Mouse (Mus musculus): Measurements from ENCODE around the gene Fxyd3. TPM values are rescaled to one million over a fixed set of nuclear protein-coding genes. Genes with fewer than 3 reads are reported as not detected.

Fxyd3 gene
- polyA plus RNA-seq, 1 experiment from 2014 or later = 0.43 TPM

DNA sequence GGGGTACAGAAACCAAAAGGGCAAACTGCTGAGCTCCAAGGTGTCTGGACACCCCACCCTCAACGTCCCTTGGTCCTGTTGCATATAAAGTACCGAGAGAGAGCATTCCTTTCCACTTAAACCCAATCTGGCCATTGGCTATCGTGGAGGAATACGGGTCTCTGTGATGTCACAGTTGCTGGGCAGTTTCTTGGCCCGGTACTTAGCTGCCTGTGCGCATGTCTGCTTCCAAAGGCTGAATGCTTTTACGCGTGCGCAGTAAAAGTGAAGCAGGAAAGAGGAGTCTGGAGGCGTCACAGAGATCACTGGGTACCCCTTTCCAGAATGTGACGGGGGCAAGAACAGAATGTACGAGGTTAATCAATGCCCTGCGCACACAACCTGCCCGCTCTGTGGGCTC, 7.0 kb downstream of the Fxyd3 start:
- Histone ChIP-seq H3K4me2 (ENCODE audit: low read length) (no peak overlapping the region), H3K36me3 (ENCODE audit: control insufficient read depth, insufficient read depth, low read length) (no peaks in the 10 kb centered on the region), H3K4me1 (ENCODE audit: control insufficient read depth, insufficient read depth, low read depth, low read length) (peaks cover 4% of the 10 kb centered on the region; the same call in 1 of the 2 replicates), H3K4me3 (ENCODE audit: low read length) (no peak overlapping the region), H3K9me3 (ENCODE audit: control insufficient read depth, low read length) (no peaks in the 10 kb centered on the region), H3K27me3 (replicated peaks; ENCODE audit: control insufficient read depth, insufficient read depth, low read length) (no peaks in the 10 kb centered on the region), H3K27ac (ENCODE audit: low read depth, low read length) (no peak overlapping the region), H3K9ac (ENCODE audit: low read depth, low read length) (no peak overlapping the region)
- ATAC-seq = no peak
- 87% methylated on average over 14 of the region's 14 CpGs for WGBS

DNA sequence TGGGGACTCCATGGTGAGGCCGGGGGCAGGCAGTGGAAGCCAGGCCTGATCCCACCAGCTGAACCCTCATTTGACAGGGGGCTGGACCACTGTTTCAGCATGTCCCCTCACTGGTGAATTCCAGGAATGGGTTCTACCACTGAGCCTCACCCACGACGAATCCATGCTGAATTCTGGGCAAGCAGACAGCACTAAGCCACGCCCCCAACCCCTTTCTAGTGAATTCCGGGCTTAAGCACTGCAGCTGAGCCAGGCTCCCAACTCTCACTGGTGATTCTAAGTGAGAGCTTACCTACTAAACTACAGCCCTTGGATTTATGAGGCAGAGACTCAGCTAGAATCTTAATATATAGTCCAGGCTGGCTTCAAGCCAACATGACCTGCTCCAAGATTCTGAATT, 8.7 kb downstream of the Fxyd3 start:
- WGBS = 40% methylated on average over 5 of the region's 5 CpGs
- no peaks in the 10 kb centered on the region for H3K27me3 ChIP-seq (replicated peaks; ENCODE audit: control insufficient read depth, insufficient read depth, low read length)
- peak; percentile 45; the same call in 1 of the 2 replicates for ATAC-seq
- no peak overlapping the region for H3K4me3 ChIP-seq (ENCODE audit: low read length)
- no peaks in the 10 kb centered on the region for H3K36me3 ChIP-seq (ENCODE audit: control insufficient read depth, insufficient read depth, low read length)
- H3K4me2 ChIP-seq (ENCODE audit: low read length) = no peak overlapping the region
- no peak overlapping the region for H3K9ac ChIP-seq (ENCODE audit: low read depth, low read length)
- no peaks in the 10 kb centered on the region for H3K9me3 ChIP-seq (ENCODE audit: control insufficient read depth, low read length)
- H3K27ac ChIP-seq (ENCODE audit: low read depth, low read length) = no peak overlapping the region
- H3K4me1 ChIP-seq (ENCODE audit: control insufficient read depth, insufficient read depth, low read depth, low read length) = peaks cover 4% of the 10 kb centered on the region; the same call in 1 of the 2 replicates

DNA sequence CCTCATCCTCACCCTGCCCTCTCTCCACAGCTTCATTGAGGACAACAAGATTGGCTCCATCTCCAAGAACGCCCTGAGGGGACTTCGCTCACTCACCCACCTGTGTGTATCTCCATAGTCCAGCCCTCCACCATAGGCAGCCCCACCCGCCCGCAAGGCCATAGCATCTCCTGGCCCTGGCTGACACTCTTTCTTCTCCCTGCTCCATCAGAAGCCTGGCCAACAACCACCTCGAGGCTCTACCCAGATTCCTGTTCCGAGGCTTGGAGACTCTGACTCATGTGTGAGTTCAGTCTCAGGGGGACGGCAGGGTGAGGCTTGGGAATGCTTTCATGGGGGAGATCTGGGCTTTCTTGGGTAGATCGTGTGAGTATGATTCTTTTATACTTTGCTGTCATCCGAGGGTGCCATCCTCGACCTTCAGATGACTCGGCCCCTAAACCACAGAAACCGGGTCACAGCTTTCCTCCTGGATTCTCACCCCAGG, 13.4 kb downstream of the Fxyd3 start:
- Histone ChIP-seq H3K27me3 (replicated peaks; ENCODE audit: control insufficient read depth, insufficient read depth, low read length) (no peaks in the 10 kb centered on the region), H3K36me3 (ENCODE audit: control insufficient read depth, insufficient read depth, low read length) (no peaks in the 10 kb centered on the region), H3K4me3 (ENCODE audit: low read length) (no peak overlapping the region), H3K9me3 (ENCODE audit: control insufficient read depth, low read length) (no peaks in the 10 kb centered on the region), H3K27ac (ENCODE audit: low read depth, low read length) (no peak overlapping the region), H3K9ac (ENCODE audit: low read depth, low read length) (no peak overlapping the region), H3K4me1 (ENCODE audit: control insufficient read depth, insufficient read depth, low read depth, low read length) (peaks cover 4% of the 10 kb centered on the region; the same call in 1 of the 2 replicates), H3K4me2 (ENCODE audit: low read length) (no peak overlapping the region)
- no peak for ATAC-seq
- WGBS = 84% methylated on average over 12 of the region's 12 CpGs

DNA sequence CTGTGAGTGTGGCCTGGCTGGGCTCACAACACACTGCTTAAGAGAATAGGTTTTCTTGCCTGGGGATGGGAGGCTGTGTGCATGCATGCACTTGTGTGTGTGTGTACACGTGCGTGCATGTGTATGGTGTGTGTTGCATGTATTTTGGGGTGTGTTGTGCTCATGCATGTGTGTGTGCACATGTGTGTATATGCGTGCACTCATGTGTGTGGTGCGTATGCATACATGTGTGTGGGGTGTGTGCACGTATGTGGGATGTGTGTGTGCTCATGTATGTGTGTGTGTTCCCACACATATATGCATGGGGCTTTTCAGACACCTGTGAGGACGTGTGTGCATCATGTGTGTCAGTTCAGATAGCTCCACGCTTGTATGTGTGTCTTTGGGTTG, 15.9 kb downstream of the Fxyd3 start:
- Histone ChIP-seq H3K27me3 (replicated peaks; ENCODE audit: control insufficient read depth, insufficient read depth, low read length) (no peaks in the 10 kb centered on the region), H3K9ac (ENCODE audit: low read depth, low read length) (no peak overlapping the region), H3K4me1 (ENCODE audit: control insufficient read depth, insufficient read depth, low read depth, low read length) (no peaks in the 10 kb centered on the region), H3K27ac (ENCODE audit: low read depth, low read length) (no peak overlapping the region), H3K36me3 (ENCODE audit: control insufficient read depth, insufficient read depth, low read length) (no peaks in the 10 kb centered on the region), H3K4me2 (ENCODE audit: low read length) (no peak overlapping the region), H3K9me3 (ENCODE audit: control insufficient read depth, low read length) (no peaks in the 10 kb centered on the region), H3K4me3 (ENCODE audit: low read length) (no peak overlapping the region)
- WGBS = 90% methylated on average over 7 of the region's 7 CpGs
- no peak for ATAC-seq

DNA sequence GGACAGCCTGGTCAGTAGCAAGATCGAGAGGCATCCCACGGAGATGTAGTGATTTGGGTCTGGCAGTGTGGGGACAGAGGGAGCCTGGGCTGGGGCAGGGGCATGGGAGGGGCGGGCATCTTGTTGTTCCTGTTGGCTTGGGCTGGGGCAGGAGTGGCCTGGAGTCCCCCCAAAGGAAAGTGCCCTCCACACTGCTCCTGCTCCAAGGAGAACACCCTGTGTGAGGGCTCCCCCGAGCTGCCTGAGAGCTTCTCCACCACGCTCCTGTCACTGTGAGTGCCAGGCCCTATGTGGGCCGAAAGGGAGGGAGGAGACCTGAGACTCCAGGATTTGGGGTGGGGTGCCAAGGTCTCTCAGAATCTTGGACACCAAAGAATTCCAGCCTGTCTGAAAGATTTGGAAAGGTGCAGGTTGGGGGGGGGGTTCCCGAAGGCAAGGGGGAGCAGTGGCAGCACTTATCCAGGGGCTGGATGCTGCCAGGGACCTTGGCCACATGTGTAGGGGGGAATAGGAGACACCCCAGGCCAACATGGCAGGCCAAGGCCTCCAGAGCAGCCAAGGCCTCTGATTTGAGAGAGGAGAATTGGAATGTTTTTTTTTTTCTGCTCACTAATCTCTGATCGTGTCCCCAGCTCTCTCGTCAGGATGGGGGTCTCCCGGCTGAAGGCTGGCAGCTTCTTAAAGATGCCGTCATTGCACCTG, 16.4 kb downstream of the Fxyd3 start:
- 64% methylated on average over 11 of the region's 11 CpGs for WGBS
- Histone ChIP-seq H3K4me3 (ENCODE audit: low read length) (no peak overlapping the region), H3K36me3 (ENCODE audit: control insufficient read depth, insufficient read depth, low read length) (no peaks in the 10 kb centered on the region), H3K4me2 (ENCODE audit: low read length) (no peak overlapping the region), H3K27me3 (replicated peaks; ENCODE audit: control insufficient read depth, insufficient read depth, low read length) (no peaks in the 10 kb centered on the region), H3K27ac (ENCODE audit: low read depth, low read length) (no peak overlapping the region), H3K9ac (ENCODE audit: low read depth, low read length) (no peak overlapping the region), H3K9me3 (ENCODE audit: control insufficient read depth, low read length) (no peaks in the 10 kb centered on the region), H3K4me1 (ENCODE audit: control insufficient read depth, insufficient read depth, low read depth, low read length) (no peaks in the 10 kb centered on the region)
- no peak for ATAC-seq

DNA sequence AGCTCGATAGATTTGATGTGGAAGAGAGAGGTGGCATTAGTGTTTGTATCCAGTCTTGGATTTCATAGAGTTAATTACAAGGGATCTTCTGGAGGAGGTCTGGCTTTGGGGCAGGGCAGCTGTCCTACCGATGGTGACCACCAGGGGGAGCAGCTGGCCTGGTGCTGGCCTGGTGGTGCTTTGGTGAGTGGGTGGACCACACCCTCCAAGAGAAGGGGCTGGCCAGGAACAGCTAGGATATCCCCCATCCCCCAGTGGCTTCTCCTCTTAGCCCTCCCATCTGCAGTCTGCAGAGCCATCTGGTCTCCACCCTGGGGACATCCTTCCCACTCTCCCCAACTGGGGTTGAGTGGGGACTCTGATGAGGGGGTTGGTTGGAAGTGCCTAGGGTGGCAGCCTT, 17.4 kb downstream of the Fxyd3 start, which contains the start of gene Lgi4:
Gene Lgi4, plus strand, starts transcription at position 235 of the 400 bp plus-strand sequence.
- no peaks in the 10 kb centered on the region for H3K4me1 ChIP-seq (ENCODE audit: control insufficient read depth, insufficient read depth, low read depth, low read length)
- H3K9ac ChIP-seq (ENCODE audit: low read depth, low read length) = no peak within 1 kb of the TSS
- 10% methylated on average over 2 of the region's 2 CpGs for WGBS
- no peak within 1 kb of the TSS for H3K4me3 ChIP-seq (ENCODE audit: low read length)
- H3K36me3 ChIP-seq (ENCODE audit: control insufficient read depth, insufficient read depth, low read length) = no peaks in the 10 kb centered on the region
- peak; percentile 55 for ATAC-seq
- H3K27ac ChIP-seq (ENCODE audit: low read depth, low read length) = no peak within 1 kb of the TSS
- no peaks in the 10 kb centered on the region for H3K9me3 ChIP-seq (ENCODE audit: control insufficient read depth, low read length)
- peaks cover 6% of the 10 kb centered on the region; the same call in 1 of the 2 replicates for H3K27me3 ChIP-seq (replicated peaks; ENCODE audit: control insufficient read depth, insufficient read depth, low read length)
- no peak within 1 kb of the TSS for H3K4me2 ChIP-seq (ENCODE audit: low read length)

DNA sequence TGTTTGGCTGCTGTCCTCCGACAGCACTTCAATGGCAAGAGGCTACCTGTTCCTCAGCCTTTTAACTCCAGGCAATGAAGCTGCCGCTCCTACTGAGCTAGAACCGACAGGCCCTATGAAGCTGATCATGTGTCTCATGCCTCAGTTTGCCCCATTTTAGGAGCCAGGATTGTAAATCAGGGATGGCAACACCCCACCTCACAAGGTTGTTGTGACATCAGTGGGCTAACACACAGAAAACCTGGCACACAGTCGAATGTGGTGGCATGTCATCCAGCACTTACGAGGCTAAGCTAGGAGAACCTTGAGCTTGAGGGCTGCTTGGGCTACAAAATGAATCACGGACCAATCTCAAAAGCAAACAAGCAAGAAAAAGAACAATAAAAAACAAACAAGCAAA, 18.3 kb downstream of the Fxyd3 start:
- H3K36me3 ChIP-seq (ENCODE audit: control insufficient read depth, insufficient read depth, low read length) = no peaks in the 10 kb centered on the region
- H3K27me3 ChIP-seq (replicated peaks; ENCODE audit: control insufficient read depth, insufficient read depth, low read length) = peaks cover 6% of the 10 kb centered on the region; the same call in 1 of the 2 replicates
- whole genome bisulfite sequencing = 87% methylated on average over 6 of the region's 6 CpGs
- ATAC-seq = no peak
- no peak overlapping the region for H3K9ac ChIP-seq (ENCODE audit: low read depth, low read length)
- no peaks in the 10 kb centered on the region for H3K4me1 ChIP-seq (ENCODE audit: control insufficient read depth, insufficient read depth, low read depth, low read length)
- no peaks in the 10 kb centered on the region for H3K9me3 ChIP-seq (ENCODE audit: control insufficient read depth, low read length)
- no peak overlapping the region for H3K4me3 ChIP-seq (ENCODE audit: low read length)
- no peak overlapping the region for H3K27ac ChIP-seq (ENCODE audit: low read depth, low read length)
- no peak overlapping the region for H3K4me2 ChIP-seq (ENCODE audit: low read length)

DNA sequence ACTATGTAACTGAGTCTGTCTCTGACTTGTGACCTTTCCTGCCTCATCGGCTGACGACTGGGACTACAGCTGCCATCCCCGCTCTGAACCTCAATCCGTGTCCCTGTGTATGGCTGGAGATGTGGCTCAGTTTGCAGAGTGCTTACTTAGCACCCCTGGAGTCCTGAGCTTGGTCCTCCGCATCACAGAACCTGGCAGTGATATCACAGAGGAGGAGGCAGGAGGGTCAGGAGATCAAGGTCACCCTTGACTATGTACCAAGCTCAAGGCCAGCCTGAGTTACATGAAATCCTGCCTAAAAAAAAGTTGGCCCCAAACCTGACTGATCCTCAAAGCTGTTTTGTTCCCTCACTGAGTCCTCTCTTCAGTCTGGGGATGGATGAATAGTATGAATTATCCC, 18.8 kb downstream of the Fxyd3 start:
- no peak overlapping the region for H3K27ac ChIP-seq (ENCODE audit: low read depth, low read length)
- H3K4me3 ChIP-seq (ENCODE audit: low read length) = no peak overlapping the region
- no peak overlapping the region for H3K4me2 ChIP-seq (ENCODE audit: low read length)
- H3K9ac ChIP-seq (ENCODE audit: low read depth, low read length) = no peak overlapping the region
- H3K4me1 ChIP-seq (ENCODE audit: control insufficient read depth, insufficient read depth, low read depth, low read length) = peaks cover 3% of the 10 kb centered on the region
- H3K9me3 ChIP-seq (ENCODE audit: control insufficient read depth, low read length) = no peaks in the 10 kb centered on the region
- WGBS = 73% methylated on average over 5 of the region's 5 CpGs
- H3K36me3 ChIP-seq (ENCODE audit: control insufficient read depth, insufficient read depth, low read length) = no peaks in the 10 kb centered on the region
- ATAC-seq = no peak
- H3K27me3 ChIP-seq (replicated peaks; ENCODE audit: control insufficient read depth, insufficient read depth, low read length) = peaks cover 9% of the 10 kb centered on the region

DNA sequence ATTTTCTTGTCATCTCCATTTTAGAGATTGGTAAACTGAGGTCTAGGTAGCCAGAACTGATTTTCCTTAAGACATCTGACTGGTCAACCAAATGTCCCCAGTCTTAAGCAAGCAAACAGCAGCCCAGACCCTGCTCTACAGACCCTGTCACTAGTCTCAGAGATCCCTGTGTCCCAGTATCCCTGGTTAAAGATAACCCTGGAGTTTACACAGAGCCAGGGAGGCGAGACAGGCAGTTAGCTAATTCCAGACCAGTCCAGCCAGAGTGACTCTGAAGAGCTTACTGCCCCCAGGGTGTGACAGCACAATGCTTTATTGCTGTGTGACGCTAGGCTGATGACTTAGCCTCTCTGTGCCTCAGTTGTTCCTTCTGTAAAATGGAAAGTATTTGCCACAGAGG, 19.4 kb downstream of the Fxyd3 start, which contains the start of gene Fxyd1:
Gene Fxyd1, minus strand, starts transcription at position 129 of the 400 bp plus-strand sequence.
- H3K9ac ChIP-seq (ENCODE audit: low read depth, low read length) = no peak within 1 kb of the TSS
- peaks cover 9% of the 10 kb centered on the region for H3K27me3 ChIP-seq (replicated peaks; ENCODE audit: control insufficient read depth, insufficient read depth, low read length)
- no peak for ATAC-seq
- no peak within 1 kb of the TSS for H3K4me3 ChIP-seq (ENCODE audit: low read length)
- peaks cover 8% of the 10 kb centered on the region for H3K4me1 ChIP-seq (ENCODE audit: control insufficient read depth, insufficient read depth, low read depth, low read length)
- H3K9me3 ChIP-seq (ENCODE audit: control insufficient read depth, low read length) = no peaks in the 10 kb centered on the region
- no peaks in the 10 kb centered on the region for H3K36me3 ChIP-seq (ENCODE audit: control insufficient read depth, insufficient read depth, low read length)
- WGBS = 84% methylated on average over 2 of the region's 2 CpGs
- no peak within 1 kb of the TSS for H3K4me2 ChIP-seq (ENCODE audit: low read length)
- H3K27ac ChIP-seq (ENCODE audit: low read depth, low read length) = no peak within 1 kb of the TSS

Measured in hindbrain, embryonic 16.5 days (tissue).